Mouse (Mus musculus) MEL (cell line): ENCODE results near the gene Lingo1.

Experiments used
- CTCF ChIP-seq, 3 experiments: IDR thresholded peaks in 2 of 3; conservative IDR thresholded peaks in 1 of 3; 2 replicates each; pipeline ENCODE4 v1.5.1; 2011 to 2012; ENCODE audit warnings: low read length in 3 of 3, low read depth in 2 of 3, mild to moderate bottlenecking in 2 of 3, improper control_type of control experiment in 1 of 3, inconsistent platforms in 1 of 3, mixed read lengths in 1 of 3, moderate library complexity in 1 of 3; ENCODE audit not compliant: control insufficient read depth in 1 of 3, insufficient read depth in 1 of 3, poor library complexity in 1 of 3, severe bottlenecking in 1 of 3
- ELF1 ChIP-seq: IDR thresholded peaks from 2 replicates; pipeline ENCODE4 v1.6.1; 2014; ENCODE audit warnings: low read depth, mild to moderate bottlenecking, inconsistent platforms, low read length, improper control_type of control experiment, moderate library complexity
- EP300 ChIP-seq, 2 experiments: IDR thresholded peaks; 2 replicates each; pipeline ENCODE4 v1.6.1; 2011; ENCODE audit warnings: improper control_type of control experiment in 2 of 2, low read length in 2 of 2, low read depth in 1 of 2, mild to moderate bottlenecking in 1 of 2
- HCFC1 ChIP-seq: IDR thresholded peaks from 2 replicates; pipeline ENCODE4 v1.6.1; 2012; ENCODE audit warnings: low read depth, mild to moderate bottlenecking, inconsistent platforms, low read length, improper control_type of control experiment, moderate library complexity
- MXI1 ChIP-seq: IDR thresholded peaks from 2 replicates; pipeline ENCODE4 v1.6.1; 2011; ENCODE audit warnings: mild to moderate bottlenecking, low read depth, low read length, improper control_type of control experiment
- TCF12 ChIP-seq: IDR thresholded peaks from 2 replicates; pipeline ENCODE4 v1.6.1; 2014; ENCODE audit warnings: low read depth, mild to moderate bottlenecking, inconsistent platforms, low read length, improper control_type of control experiment, moderate library complexity

- TF ChIP-seq CTCF (IDR thresholded peaks at IDR 0.05 in 2 of 3, conservative IDR thresholded peaks at IDR 0.05 in 1 of 3; ENCODE audit: control insufficient read depth in 1 of 3, insufficient read depth in 1 of 3, low read depth in 2 of 3, low read length in 3 of 3, poor library complexity in 1 of 3, severe bottlenecking in 1 of 3) (no peak), HCFC1 (no peak), ELF1 (no peak), TCF12 (no peak), EP300 (IDR thresholded peaks at IDR 0.05; ENCODE audit: low read depth in 1 of 2, low read length in 2 of 2) (no peak), MXI1 (no peak)
Measured at GRCm38 (mm10) chr9:56610955-56611354, 185.3 kb downstream of the Lingo1 start.
